Mouse (Mus musculus) ES-Bruce4 (cell line): Measurements from ENCODE around the gene Ccdc170.

ENCODE experiments used
- CTCF ChIP-seq: IDR thresholded peaks from one replicate; pipeline ENCODE4 v1.8.1; 2011; ENCODE audit warnings: low read depth, low read length
- POLR2A ChIP-seq: IDR thresholded peaks from one replicate; pipeline ENCODE4 v1.8.1; 2011; ENCODE audit warnings: low read length; ENCODE audit not compliant: insufficient read depth

DNA sequence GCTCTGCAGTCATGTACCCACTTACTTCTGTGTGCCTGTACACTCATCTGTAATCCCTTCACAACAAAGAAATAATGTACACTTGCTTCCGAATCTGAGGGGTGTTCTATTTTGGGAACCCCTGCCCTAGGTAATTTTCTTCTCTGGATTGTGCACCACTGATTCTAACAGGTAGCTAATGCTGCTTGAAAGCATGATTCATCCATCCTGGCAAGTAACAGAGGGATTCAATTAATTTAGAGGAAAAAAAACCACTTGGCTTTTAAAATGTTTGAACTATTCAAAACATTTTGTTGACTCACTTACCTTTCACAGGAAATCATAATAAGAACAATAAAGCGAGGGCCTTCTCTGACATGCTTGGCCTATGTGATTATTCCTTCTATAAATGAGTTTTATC, 127.9 kb downstream of the Ccdc170 start:
- TF ChIP-seq CTCF: no peak
- no peak for TF ChIP-seq POLR2A
